Mouse (Mus musculus): ENCODE measurements at regions not wholly inside any gene's neighbourhood (a gene's known extent, or its start where the extent isn't known, plus 50 kb on each side); places are given as distances from the start of the nearest gene placed in this dataset.

GRCm38 (mm10) chr2:28336349-28337309 is 110.0 kb upstream of the Ppp1r26 start:
- no peaks in the 10 kb centered on the region for H3K4me1 ChIP-seq (ENCODE audit: control insufficient read depth in 1 of 2, insufficient read depth in 2 of 2, low read length in 2 of 2)
- no peaks in the 10 kb centered on the region for H3K36me3 ChIP-seq (ENCODE audit: control insufficient read depth in 1 of 2, insufficient read depth in 2 of 2, low read length in 2 of 2)
- no peak overlapping the region for H3K27ac ChIP-seq (ENCODE audit: control insufficient read depth, low read depth, low read length)
- H3K27me3 ChIP-seq (ENCODE audit: control insufficient read depth in 1 of 2, insufficient read depth in 2 of 2, low read length in 2 of 2), result peaks cover 0 to 1% of the 10 kb centered on the region in 2 experiments; a peak in 2 of 4 replicates
- no peak overlapping the region for H3K4me3 ChIP-seq (ENCODE audit: control insufficient read depth in 1 of 2, insufficient read depth in 1 of 2, low read depth in 2 of 2, low read length in 2 of 2)
- DNase-seq (ENCODE audit: low read depth, low spot score), result no peak
- no peaks in the 10 kb centered on the region for H3K79me2 ChIP-seq (ENCODE audit: control insufficient read depth, insufficient read depth, low read length, poor library complexity)
- no peaks in the 10 kb centered on the region for H3K9me3 ChIP-seq (replicated peaks; ENCODE audit: insufficient read depth, low read length)
- no peak for TF ChIP-seq ZKSCAN1 (IDR thresholded peaks at IDR 0.05; ENCODE audit: low read depth, low read length)
- TF ChIP-seq POLR2AphosphoS2 (IDR thresholded peaks at IDR 0.05; ENCODE audit: low read length), result no peak
- no peak for TF ChIP-seq GABPA (IDR thresholded peaks at IDR 0.05; ENCODE audit: low read depth, low read length)
- no peak for TF ChIP-seq E2F4 (IDR thresholded peaks at IDR 0.05; ENCODE audit: borderline replicate concordance, low read depth, low read length)
- TF ChIP-seq MAFK (IDR thresholded peaks at IDR 0.05; ENCODE audit: borderline replicate concordance, low read depth, low read length), result no peak
- TF ChIP-seq NRF1 (IDR thresholded peaks at IDR 0.05; ENCODE audit: insufficient read depth, low read depth, low read length, poor library complexity, severe bottlenecking), result no peak
- no peak for TF ChIP-seq EP300 (IDR thresholded peaks at IDR 0.05; ENCODE audit: low read depth in 1 of 2, low read length in 2 of 2)
- H3K9ac ChIP-seq (ENCODE audit: control insufficient read depth, low read depth, low read length, poor library complexity, severe bottlenecking), result no peak overlapping the region

GRCm38 (mm10) chr2:28337561-28337960 is 109.0 kb upstream of the Ppp1r26 start:
- no peak for TF ChIP-seq USF2 (IDR thresholded peaks at IDR 0.05; ENCODE audit: borderline replicate concordance in 1 of 2, insufficient read depth in 1 of 2, low read depth in 1 of 2, low read length in 2 of 2)
- no peak for TF ChIP-seq MYB (IDR thresholded peaks at IDR 0.05; ENCODE audit: low read depth, low read length)
- Histone ChIP-seq H3K27ac (ENCODE audit: control insufficient read depth, low read depth, low read length) (no peak overlapping the region), H3K9me3 (replicated peaks; ENCODE audit: insufficient read depth, low read length) (no peaks in the 10 kb centered on the region), H3K27me3 (ENCODE audit: control insufficient read depth in 1 of 2, insufficient read depth in 2 of 2, low read length in 2 of 2) (peaks cover 0 to 1% of the 10 kb centered on the region in 2 experiments; a peak in 2 of 4 replicates), H3K9ac (ENCODE audit: control insufficient read depth, low read depth, low read length, poor library complexity, severe bottlenecking) (no peak overlapping the region), H3K4me3 (ENCODE audit: control insufficient read depth in 1 of 2, insufficient read depth in 1 of 2, low read depth in 2 of 2, low read length in 2 of 2) (no peak overlapping the region), H3K4me1 (ENCODE audit: control insufficient read depth in 1 of 2, insufficient read depth in 2 of 2, low read length in 2 of 2) (no peaks in the 10 kb centered on the region), H3K36me3 (ENCODE audit: control insufficient read depth in 1 of 2, insufficient read depth in 2 of 2, low read length in 2 of 2) (no peaks in the 10 kb centered on the region), H3K79me2 (ENCODE audit: control insufficient read depth, insufficient read depth, low read length, poor library complexity) (no peaks in the 10 kb centered on the region)
- DNase-seq (ENCODE audit: low read depth, low spot score), result no peak

GRCm38 (mm10) chr2:28341304-28341703 is 105.3 kb upstream of the Ppp1r26 start:
- no peak overlapping the region for H3K9ac ChIP-seq (ENCODE audit: control insufficient read depth, low read depth, low read length, poor library complexity, severe bottlenecking)
- TF ChIP-seq TCF12 (IDR thresholded peaks at IDR 0.05; ENCODE audit: low read depth, low read length) (no peak), RCOR1 (IDR thresholded peaks at IDR 0.05; ENCODE audit: low read depth, low read length) (no peak), KAT2A (conservative IDR thresholded peaks at IDR 0.05; ENCODE audit: low read depth, low read length) (no peak), MAX (IDR thresholded peaks at IDR 0.05; ENCODE audit: low read length) (no peak), MAFK (IDR thresholded peaks at IDR 0.05; ENCODE audit: borderline replicate concordance, low read depth, low read length) (no peak), ZNF384 (IDR thresholded peaks at IDR 0.05; ENCODE audit: low read depth, low read length) (no peak), MYC (IDR thresholded peaks at IDR 0.05; ENCODE audit: low read depth, low read length) (no peak), SIN3A (IDR thresholded peaks at IDR 0.05; ENCODE audit: low read length) (no peak), ZKSCAN1 (IDR thresholded peaks at IDR 0.05; ENCODE audit: low read depth, low read length) (no peak), E2F4 (IDR thresholded peaks at IDR 0.05; ENCODE audit: borderline replicate concordance, low read depth, low read length) (no peak), MYB (IDR thresholded peaks at IDR 0.05; ENCODE audit: low read depth, low read length) (no peak), GATA1 (IDR thresholded peaks at IDR 0.05; ENCODE audit: low read depth, low read length) (no peak), POLR2A (IDR thresholded peaks at IDR 0.05; ENCODE audit: control insufficient read depth in 1 of 2, insufficient read depth in 1 of 2, low read depth in 1 of 2, low read length in 2 of 2, poor library complexity in 1 of 2) (no peak), EP300 (IDR thresholded peaks at IDR 0.05; ENCODE audit: low read depth in 1 of 2, low read length in 2 of 2) (no peak), UBTF (IDR thresholded peaks at IDR 0.05; ENCODE audit: borderline replicate concordance, insufficient read depth, low read depth, low read length) (no peak), ZC3H11A (IDR thresholded peaks at IDR 0.05; ENCODE audit: low read depth, low read length) (no peak), NRF1 (IDR thresholded peaks at IDR 0.05; ENCODE audit: insufficient read depth, low read depth, low read length, poor library complexity, severe bottlenecking) (no peak), MEF2A (IDR thresholded peaks at IDR 0.05; ENCODE audit: extremely low read depth, insufficient replicate concordance, low read depth, low read length, poor library complexity, severe bottlenecking) (no peak)
- no peaks in the 10 kb centered on the region for H3K4me1 ChIP-seq (ENCODE audit: control insufficient read depth in 1 of 2, insufficient read depth in 2 of 2, low read length in 2 of 2)
- no peak overlapping the region for H3K27ac ChIP-seq (ENCODE audit: control insufficient read depth, low read depth, low read length)
- no peak for DNase-seq (ENCODE audit: low read depth, low spot score)
- H3K36me3 ChIP-seq (ENCODE audit: control insufficient read depth in 1 of 2, insufficient read depth in 2 of 2, low read length in 2 of 2), result no peaks in the 10 kb centered on the region
- H3K79me2 ChIP-seq (ENCODE audit: control insufficient read depth, insufficient read depth, low read length, poor library complexity), result no peaks in the 10 kb centered on the region
- H3K4me3 ChIP-seq (ENCODE audit: control insufficient read depth in 1 of 2, insufficient read depth in 1 of 2, low read depth in 2 of 2, low read length in 2 of 2), result no peak overlapping the region
- no peaks in the 10 kb centered on the region for H3K9me3 ChIP-seq (replicated peaks; ENCODE audit: insufficient read depth, low read length)
- H3K27me3 ChIP-seq (ENCODE audit: control insufficient read depth in 1 of 2, insufficient read depth in 2 of 2, low read length in 2 of 2), result peaks cover 0 to 4% of the 10 kb centered on the region in 2 experiments; a peak in 2 of 4 replicates
